Mouse (Mus musculus) layer of hippocampus, adult 2 months (tissue): ENCODE data around the gene Gm17361. TPM values are rescaled to one million over a fixed set of nuclear protein-coding genes. Genes with fewer than 3 reads are reported as not detected.
"Not testable (repeated sequence)": the region's sequence is repeated elsewhere in the genome, so short reads cannot be mapped to it uniquely, and the experiment has no call there.

Experiments
- DNase-seq, 2 experiments: peaks; one replicate each; pipeline ENCODE4 v3.0.0; 2022; ENCODE audit warnings: low spot score in 2 of 2
- H3K27ac ChIP-seq: fragments of 200-600 bp; 2 replicates; pipeline ENCODE4 v1.8.1; 2022
- H3K4me3 ChIP-seq: fragments of 200-600 bp; 2 replicates; pipeline ENCODE4 v1.8.1; 2022; ENCODE audit warnings: mild to moderate bottlenecking
- long read RNA-seq, 2 experiments: library from polyadenylated mRNA; stranded (forward); transcript quantifications; one replicate each; pipeline ENCODE4 v2.0.0; 2021; ENCODE audit warnings: borderline mapping rate in 2 of 2
- total RNA-seq, 2 experiments: library from RNA; stranded (reverse); gene quantifications; 2 replicates each; pipeline ENCODE4 v1.2.3; 2021

Gm17361 gene
- not detected for total RNA-seq
- long read RNA-seq, experiment 1, result 0 reads
- long read RNA-seq, experiment 2, result 0 reads

- not testable (repeated sequence) for H3K4me3 ChIP-seq, H3K27ac ChIP-seq, DNase-seq
These were observed at the start of gene Gm17361 for GRCm38 (mm10) chrX:125003863-125004262. Gene Gm17361 (plus strand): TSS chrX:125004163.
